Mouse (Mus musculus): ENCODE data around the gene Tab2. TPM values are rescaled to one million over a fixed set of nuclear protein-coding genes. Genes with fewer than 3 reads are reported as not detected.

Gene Tab2
- polyA plus RNA-seq (2012; rRNA removed; ENCODE audit: low replicate concordance): 7.0 and 8.8 TPM in 2 replicates

GRCm38 (mm10) chr10:7956228-7957001 lies at the start of gene Tab2:
Gene Tab2 (minus strand): TSS chr10:7956230.

Other genes starting within 250 kb of the Tab2 start
- 0.82 and 1.0 TPM in 2 replicates for gene Katna1, start 230.2 kb downstream of the Tab2 start, polyA plus RNA-seq (2012; rRNA removed; ENCODE audit: low replicate concordance)
- 4.9 and 8.7 TPM in 2 replicates for gene Ginm1, start 163.4 kb downstream of the Tab2 start, polyA plus RNA-seq (2012; rRNA removed; ENCODE audit: low replicate concordance)
- gene Ppil4, start 163.3 kb downstream of the Tab2 start, polyA plus RNA-seq (2012; rRNA removed; ENCODE audit: low replicate concordance): 2.5 and 3.2 TPM in 2 replicates
- gene Zc3h12d, start 123.8 kb downstream of the Tab2 start, polyA plus RNA-seq (2012; rRNA removed; ENCODE audit: low replicate concordance): 5.6 and 10.1 TPM in 2 replicates

Data from duodenum, adult 2 months (tissue).